Mouse (Mus musculus): ENCODE data around the gene Tlr8. TPM values are rescaled to one million over a fixed set of nuclear protein-coding genes. Genes with fewer than 3 reads are reported as not detected.

Tlr8 gene
- total RNA-seq, 2 experiments from 2014 or later: 0.12 to 0.16 TPM

- peak; percentile 25 to 28 for DNase-seq (ENCODE audit: low spot score in 2 of 2)
- intact Hi-C loops (cut with DNase I): loop anchor here (5.0 to 10.0 kb wide), 4 partner anchors 101 to 546 kb away; no protein-coding TSS in a partner anchor
Measured at GRCm38 (mm10) chrX:167208506-167208820, 55.7 kb downstream of the Tlr8 start.

GRCm38 (mm10) chrX:167207741-167208505 is 56.2 kb downstream of the Tlr8 start:
- intact Hi-C loops (cut with DNase I): loop anchor here (5.0 to 10.0 kb wide), 4 partner anchors 101 to 546 kb away; no protein-coding TSS in a partner anchor
- DNase-seq (ENCODE audit: low spot score in 2 of 2): peak; percentile 22 to 26

- intact Hi-C loops (cut with DNase I): loop anchor here (5.0 to 10.0 kb wide), 4 partner anchors 99 to 544 kb away; no protein-coding TSS in a partner anchor
- no peak for DNase-seq (ENCODE audit: low spot score in 2 of 2)
Measured at GRCm38 (mm10) chrX:167205813-167206520, 58.2 kb downstream of the Tlr8 start.

- DNase-seq (ENCODE audit: low spot score in 2 of 2): no peak
- intact Hi-C loops (cut with DNase I): loop anchor here (10.0 kb wide), 1 partner anchor 407 kb away; no protein-coding TSS in a partner anchor
Measured at GRCm38 (mm10) chrX:167201365-167201764, 62.8 kb downstream of the Tlr8 start.

GRCm38 (mm10) chrX:167195228-167195649 is 68.9 kb downstream of the Tlr8 start:
- DNase-seq (ENCODE audit: low spot score in 2 of 2): no peak
- intact Hi-C loops (cut with DNase I): no loop called here

Other genes with a start within 250 kb of the Tlr8 start
- gene Tmsb4x, start 55.0 kb downstream of the Tlr8 start, total RNA-seq (2021): 100 to 1,000 TPM; 896 to 982 TPM
- 1 to 10 TPM; 3.3 to 4.9 TPM for gene Tlr7, start 66.2 kb upstream of the Tlr8 start, total RNA-seq (2021)
- gene Prps2, start 118.4 kb upstream of the Tlr8 start, total RNA-seq (2021): 10 to 100 TPM; 23.1 to 28.9 TPM

All from left cerebral cortex, postnatal 36 days (tissue).